Mouse (Mus musculus): ENCODE measurements around the gene Dock2.
"Not testable (repeated sequence)": the region's sequence is repeated elsewhere in the genome, so short reads cannot be mapped to it uniquely, and the experiment has no call there.

The Dock2 gene

DNA sequence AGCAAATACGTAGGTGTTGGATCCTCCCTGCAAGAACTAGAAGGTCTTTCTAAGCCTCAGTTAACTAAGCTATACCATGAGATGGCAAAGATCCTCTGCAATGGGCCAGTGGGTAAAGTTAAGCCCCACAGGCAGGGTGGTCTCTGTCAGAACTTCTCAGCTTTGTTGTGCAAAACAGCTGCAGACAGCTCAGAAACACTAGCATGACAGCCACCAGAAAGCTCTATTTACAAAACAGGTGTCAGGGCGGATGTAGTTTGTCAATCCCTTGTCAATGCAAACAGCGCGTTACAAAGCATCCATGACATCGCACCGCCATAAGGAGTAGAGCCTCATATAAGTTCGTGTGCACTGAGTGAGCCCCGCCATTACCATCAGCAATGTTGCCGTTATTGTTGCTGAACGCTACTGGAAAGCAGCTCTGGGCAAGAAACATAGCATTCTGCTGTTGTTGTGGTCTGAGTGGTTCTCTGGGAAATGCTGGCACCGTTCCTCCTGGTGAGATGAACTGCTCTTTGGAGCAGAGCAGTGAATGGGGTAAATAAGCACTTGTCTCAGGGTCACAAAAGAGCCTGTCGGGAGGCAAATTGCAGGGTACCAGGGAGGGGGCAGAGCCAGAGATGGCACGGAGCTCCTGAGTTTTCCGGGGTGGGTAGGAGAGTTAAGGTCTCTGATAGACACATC is 507.2 kb downstream of the Dock2 start:
- DNase-seq = no peak

DNA sequence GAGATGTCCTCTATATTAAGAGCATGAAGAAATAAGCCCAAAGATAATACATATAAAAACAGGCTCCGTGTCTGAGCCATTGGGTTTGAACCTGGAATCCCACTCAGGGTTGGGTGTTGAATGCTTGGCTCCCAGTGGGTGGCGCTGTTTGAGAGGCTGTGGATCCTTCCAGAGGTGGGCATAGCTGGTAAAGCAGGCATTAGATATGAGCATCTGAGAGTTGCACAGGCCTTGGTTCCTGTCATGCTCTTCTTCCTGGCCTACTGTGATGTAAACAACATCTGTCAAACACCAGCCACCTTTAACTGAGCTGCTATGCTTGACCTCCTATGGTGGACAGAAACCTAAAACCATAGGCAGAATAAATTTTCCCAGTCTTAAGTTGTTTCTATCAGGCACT is 507.8 kb downstream of the Dock2 start:
- DNase-seq = no peak

DNA sequence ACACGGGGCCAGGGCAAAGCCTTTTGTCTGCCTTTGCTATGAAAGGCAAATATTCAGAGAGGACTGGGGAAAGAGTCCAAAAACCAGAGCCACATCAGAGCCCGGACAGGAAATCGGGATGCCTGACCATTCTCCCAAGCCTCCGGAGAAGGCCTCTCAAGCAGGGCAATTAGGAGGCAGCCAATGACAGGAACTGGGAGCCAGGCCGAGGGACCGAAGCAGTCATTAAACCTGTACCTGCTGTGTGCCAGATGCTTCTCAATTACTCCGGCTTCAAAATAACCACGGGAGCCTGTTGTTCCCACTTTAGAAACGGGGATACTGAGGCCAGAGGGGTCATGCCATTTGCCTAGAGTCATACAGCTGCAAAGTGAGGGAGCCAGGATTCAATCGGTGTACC is 511.7 kb downstream of the Dock2 start:
- no peak for DNase-seq

DNA sequence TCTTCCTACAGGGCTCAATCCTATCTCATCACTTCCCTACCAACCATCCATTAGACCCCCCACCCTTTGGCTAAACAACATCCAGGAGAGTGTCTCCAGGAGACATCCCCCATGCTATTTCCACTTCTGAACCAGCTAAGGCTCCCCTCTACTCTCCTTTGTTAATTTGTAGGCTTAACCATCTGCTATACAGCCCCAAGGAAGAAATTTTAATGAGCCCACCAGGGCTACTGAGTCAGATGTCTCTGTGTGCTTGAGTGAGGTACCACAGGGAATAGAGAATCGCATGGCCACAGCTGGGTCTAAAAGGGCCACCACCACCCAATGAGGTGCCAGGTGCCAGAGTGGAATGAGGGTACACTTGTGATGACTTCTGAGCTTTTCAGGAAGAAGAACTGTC is 519.6 kb downstream of the Dock2 start:
- DNase-seq = no peak

DNA sequence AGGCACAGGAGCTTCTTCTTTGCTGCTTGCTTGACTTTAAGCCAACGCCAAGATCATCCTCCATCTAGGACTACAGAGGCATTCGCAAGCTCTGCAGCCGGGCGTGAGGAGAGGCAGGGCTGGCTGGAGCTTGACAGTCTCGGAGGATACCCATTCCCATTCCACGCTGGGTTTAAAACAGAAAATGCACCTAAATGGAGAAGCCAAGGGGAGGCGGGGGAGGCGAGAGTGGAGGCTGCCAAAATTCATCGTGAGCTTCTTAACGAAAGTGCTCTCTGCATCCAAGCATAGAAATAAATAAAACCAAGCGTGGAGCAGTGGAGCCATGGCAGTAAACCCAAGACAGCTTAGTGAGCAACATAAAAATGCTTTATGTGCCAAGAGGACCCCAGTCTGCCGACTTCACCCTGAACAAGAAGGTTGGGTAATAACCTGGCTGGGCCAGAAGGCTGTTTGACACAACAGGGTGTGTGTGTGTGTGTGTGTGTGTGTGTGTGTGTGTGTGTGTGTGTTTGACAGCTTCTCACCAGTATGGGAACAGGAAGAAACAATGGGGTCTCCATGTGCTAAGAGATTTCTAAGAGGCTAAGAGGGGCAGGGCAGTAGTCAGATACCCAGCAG is 524.7 kb downstream of the Dock2 start:
- no peak for DNase-seq

DNA sequence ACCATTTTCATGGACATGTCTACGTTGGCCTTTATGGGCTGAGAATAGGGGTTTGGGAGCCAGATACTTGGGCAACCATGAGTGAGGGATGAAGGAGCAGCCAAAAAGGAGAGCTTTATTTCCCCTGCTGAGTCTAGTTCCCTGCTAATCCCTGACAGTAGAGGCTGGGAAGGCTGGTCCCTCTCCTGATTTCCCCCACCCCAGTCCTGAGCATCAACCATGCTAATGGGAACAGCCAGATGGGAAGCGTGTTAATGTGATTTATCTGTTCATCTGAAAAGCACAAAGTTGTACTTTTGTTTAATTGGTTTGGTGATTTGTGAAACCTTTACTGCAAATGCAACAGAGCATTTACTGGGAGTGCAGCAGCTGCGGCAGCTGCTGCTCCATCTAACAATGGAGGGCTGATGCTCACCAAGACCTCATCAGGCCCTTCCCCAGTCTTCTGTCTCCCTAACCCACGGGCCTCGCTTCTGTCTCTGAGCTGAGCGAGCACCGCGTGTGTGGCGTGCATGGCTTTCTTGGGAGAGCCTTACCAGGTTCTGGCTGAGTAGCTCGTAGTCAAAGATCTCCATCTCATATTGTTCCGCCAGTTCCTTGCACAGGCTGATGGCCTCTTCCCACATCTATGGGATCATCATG is 526.0 kb downstream of the Dock2 start:
- DNase-seq = no peak

DNA sequence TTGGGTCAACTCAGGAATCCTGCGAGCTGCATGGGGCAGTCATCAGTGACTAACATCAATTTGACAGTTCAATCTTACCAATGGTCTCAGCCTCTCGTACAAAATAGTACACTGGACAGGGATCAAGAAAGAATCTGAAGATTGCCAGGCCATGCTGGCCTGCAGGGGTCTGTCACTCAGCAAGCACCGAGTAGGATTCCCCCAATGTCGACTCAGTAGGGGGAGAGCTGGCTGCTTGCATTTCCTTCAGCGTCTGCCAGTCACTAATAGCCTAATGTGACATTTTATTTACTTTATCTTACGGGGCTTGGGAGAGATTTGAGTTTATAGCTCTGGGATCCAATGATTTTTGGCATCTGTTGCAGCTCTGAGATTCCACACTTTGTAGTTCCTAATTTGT is 540.7 kb downstream of the Dock2 start:
- no peak for DNase-seq

DNA sequence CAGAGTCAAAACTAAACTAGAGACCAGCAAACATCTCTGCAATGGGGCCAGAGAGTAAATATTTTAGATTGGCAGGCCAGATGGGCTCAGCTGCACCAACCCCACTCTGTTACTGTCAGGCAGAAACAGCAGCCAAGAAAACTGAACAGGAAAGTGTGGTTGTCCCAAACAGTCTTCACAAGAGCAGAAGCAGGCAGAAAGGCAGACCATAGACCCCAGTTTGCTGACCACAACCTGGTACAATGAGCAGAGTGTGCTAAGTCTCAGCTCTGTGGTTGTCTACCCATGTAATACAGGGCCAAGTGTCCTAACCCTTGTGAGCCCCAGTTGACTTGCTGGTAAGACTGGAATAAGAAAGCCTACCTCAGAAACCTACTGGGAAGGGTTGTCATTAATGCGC is 543.4 kb downstream of the Dock2 start:
- DNase-seq = no peak

DNA sequence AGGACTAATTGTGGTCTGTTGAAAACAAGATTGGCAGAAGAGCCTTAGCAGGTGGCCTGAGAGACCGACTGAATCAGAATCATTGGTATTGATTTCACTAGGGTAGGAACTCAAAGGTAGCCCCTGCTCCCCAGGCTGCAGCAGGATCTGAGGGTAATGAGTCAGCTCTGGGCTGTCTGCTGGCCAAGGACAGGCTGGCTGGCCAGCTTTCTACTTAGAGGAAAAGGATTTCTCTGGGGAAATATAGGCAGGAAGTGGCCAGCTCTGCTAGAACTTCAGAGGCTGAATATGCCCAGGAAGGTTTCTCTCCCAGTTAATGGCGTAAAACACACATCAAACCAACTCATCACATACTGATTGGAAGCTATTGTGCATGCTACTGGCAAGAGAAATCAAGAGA is 544.0 kb downstream of the Dock2 start:
- DNase-seq = no peak

DNA sequence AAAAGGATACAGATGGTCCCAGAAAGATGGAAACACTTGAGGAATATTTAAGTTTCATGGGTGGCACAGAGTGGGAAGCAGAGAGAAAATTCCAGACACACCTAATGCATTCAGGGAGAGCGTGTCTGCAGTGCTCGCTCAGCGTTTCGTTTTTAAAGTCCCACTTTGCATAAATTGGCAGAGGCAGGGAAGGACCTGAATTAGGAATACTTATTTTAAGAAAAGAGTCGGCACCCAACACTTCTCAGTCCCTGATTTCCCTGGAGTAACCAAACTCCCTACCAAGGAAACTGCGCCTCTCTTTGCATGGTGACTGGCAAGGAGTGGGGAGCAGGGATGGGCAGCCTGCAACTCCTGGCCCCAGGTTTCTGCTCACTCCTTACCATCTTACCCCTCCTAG is 546.8 kb downstream of the Dock2 start:
- no peak for DNase-seq

DNA sequence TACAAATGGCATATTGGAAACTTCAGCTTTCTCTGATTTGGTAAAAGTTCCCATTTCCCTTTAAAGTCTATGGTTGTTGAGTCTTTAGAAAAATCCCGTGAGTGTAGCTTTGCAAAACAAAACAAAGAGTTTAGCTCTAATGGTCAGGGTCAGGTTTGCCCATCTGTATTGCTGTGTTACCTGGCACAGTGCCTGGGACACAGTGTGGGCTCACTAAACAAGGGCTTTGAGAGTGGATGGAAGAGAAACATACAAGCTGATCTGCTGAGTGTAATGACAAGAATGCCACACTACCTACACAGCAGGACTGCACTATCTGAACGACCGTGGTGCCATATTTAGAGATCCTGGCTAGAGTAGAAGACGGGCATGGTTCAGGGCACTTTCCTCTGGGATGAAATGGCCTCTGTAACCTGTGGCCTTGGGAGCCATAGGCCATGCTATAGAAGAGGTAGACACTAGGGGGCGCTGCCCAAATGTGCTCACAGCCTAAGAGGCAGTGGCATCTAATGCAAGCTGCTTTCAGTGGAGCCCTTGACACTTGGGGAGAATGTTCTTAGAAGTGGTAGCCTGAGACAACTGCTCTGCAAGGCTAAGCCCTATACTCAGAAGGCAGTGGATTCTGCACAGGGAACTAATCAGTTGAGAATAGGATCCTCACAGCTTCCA is 547.5 kb downstream of the Dock2 start:
- DNase-seq = no peak

DNA sequence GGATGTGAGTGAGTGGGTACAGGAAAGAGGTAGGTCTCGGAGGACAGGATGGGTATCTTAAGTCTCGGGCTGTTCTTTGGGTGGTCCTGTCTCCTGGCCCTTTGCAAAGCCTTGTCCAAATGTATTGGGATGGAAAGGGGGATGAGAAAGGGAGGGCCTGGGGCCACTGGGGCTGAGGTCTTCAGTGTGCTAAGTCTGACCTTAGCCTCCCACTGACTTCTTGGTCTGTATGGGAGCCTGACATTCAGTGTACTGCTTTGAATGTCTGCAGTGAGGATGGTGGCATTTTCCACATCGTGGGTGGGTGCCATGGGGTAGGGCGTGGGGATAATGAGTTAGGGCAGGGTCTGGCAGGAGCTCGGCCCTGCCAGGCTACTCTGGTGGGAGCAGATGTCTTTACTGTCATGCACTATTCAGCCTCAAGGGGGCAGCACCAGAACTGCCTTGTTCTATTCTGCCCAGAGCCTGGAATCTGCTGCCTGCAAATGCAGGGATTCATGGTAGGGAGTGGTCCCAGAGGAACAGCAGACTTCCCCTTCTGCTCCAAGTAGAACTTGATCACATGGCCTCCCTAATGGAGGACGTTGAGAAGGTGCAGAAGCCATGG is 554.8 kb downstream of the Dock2 start:
- DNase-seq = peak; percentile 17

DNA sequence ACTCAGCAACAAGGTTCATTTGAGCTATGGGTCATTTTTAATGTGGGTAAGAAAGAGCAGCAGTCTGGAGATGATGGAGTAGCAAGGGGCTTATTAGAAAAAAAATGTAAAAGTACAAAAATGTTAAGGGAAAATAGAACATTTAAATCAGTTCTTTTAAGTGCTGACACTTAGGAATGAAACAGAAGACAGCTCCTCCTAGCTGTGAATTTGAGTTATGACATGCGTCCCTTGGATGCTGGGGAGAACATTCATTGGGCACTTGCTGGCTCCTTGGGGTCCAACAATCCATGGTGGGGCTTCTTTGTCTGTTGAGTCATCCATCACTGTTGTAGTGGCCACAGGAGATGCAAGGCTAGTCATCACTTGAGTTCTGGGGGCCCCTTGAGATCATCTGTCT is 556.5 kb downstream of the Dock2 start:
- no peak for DNase-seq

DNA sequence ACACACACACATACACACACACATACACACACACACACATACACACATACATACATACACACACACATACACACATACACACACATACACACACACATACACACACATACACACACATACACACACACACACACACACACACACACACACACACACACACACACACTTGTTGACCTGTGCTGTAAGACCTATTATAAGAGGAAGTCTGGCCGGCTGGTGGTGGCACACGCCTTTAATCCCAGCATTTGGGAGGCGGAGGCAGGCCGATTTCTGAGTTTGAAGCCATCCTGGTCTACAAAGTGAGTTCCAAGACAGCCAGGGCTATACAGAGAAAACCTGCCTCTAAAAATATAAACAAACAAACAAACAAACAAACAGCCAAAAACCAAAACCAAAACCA is 563.1 kb downstream of the Dock2 start:
- not testable (repeated sequence) for DNase-seq

DNA sequence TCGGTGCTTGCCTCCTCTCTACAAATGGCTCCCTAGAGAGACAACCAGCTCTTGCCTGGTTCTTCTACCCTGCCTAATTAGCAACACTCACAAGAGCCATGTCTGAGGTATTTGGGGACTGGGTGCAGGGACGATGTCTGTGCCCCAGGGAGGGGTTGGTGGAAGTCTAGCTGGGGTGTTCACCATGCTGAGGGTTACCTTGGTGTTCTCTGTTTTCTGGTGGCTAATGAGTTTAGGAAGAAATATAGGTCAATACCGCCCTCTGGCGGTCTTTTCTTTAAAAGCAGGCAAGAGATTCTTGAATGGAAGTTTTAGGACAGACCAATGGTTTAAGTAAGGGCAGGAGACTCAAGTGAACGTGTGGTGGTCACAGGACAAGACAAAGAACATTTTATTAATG is 570.8 kb downstream of the Dock2 start:
- DNase-seq = peak; percentile 40

DNA sequence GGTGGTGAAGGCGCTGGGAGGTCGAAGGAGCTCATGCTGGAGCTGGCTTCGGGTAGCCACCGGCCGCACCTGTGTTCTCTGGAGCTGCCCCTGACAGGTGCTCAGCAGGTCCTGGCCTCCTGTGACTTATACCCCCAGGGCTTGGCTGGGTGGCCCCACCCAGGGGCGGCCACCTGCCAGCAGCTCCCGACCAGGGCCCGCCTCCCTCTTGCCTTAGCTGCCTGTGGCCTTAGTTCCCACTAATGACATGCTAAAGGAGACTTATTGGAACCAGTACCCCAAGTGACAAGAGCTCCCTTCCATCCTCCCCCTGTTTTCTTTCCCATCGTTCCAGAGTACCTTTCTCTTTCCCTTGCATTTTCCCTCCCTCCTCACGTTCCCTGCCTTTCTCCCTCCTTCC is 575.7 kb downstream of the Dock2 start, which contains the start of gene Foxi1:
Foxi1 (minus strand) TSS at position 101 of the 400 bp plus-strand sequence.
- DNase-seq = no peak

DNA sequence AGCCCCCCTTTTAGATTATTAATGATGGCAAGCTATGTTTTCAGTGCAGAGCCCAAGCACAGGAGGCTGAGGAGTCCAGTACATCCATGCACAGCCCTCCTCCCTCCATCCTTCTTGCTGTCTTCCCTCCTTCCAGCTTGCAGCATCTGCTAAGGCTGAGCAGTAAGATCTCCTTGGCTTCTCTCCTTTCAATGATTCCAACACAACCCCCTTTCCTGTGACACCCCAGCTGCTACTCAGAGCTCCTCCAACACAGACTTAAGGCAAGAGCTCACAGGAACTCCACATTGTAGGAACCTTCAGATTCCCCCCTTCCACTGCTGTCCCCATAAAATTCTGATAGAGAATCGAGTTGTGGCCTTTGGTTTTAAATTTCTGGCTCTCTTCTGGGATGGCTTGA is 580.9 kb downstream of the Dock2 start:
- no peak for DNase-seq

DNA sequence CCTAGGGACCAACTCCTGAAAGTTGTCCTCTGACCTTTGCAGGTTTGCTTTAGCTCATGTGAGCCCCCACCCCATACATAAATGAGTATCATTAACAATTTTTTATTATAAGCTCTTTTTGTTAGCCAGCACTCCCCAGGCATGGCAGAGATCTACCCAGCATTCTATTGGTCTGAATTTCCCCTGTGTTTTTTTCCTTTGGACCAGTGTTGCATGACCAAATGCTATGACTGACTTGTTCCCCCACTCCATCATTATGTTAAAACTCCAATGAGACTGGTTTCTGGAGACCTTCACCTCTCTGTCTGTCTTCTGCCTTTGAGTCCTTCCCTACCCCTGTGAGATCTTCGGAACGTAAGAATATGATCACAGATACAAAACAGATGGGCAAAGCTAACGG is 588.5 kb downstream of the Dock2 start:
- no peak for DNase-seq

DNA sequence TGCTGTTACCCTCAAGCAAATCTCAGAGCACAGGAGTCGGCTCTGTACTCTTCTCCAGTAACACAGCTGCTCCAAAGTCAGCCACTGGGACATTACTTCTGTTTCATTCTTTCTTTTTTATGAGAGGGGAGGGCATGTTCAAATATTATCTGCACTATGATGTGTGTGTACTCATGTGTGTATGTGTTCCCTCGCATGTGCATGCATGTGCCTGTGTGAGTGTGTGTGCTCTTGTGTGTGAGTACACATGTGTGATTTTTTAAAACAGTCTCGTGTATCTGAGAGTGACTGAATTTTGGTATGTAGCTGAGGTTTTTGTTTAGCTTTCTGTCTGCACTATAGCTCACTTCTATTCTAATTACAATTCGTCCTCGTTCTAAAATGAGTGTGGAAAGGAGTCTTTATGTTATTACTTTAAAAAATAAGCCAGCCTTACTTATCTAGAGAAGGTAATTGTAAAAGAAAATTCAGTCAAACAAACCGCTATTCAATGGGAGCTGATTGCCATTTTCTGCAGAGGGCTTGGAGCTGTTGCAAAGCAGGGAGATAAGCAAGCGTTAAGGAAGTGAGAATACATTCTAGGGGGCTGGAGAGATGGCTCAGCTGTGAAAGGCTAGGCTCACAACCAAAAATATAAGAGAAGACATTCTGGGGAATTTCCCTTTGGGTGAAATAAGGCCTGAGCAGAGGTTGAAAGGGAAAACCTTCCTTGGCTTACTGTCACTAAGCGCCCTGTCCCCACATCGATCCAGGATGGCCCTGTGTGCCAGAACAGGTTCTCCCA is 589.3 kb downstream of the Dock2 start:
- no peak for DNase-seq

DNA sequence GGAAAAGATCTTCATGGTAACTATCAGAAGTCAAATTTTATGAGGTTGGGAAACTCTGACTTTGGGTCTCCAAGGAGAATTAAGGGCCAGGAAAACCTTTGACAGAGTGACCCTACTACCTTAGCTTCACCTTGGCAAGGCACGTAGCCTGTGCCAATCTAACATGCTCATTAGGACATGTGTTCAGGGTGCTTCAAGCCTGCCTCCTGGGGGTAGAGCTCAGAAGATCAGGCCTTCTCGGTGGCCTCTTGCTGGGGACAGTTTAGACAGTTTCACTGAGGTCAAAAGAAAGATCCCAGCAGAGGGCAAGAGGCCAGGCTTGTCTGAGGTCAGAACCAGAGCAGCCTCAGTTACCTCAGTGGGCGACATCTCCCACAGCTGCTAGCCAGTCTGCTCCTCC is 590.0 kb downstream of the Dock2 start:
- DNase-seq = no peak

DNA sequence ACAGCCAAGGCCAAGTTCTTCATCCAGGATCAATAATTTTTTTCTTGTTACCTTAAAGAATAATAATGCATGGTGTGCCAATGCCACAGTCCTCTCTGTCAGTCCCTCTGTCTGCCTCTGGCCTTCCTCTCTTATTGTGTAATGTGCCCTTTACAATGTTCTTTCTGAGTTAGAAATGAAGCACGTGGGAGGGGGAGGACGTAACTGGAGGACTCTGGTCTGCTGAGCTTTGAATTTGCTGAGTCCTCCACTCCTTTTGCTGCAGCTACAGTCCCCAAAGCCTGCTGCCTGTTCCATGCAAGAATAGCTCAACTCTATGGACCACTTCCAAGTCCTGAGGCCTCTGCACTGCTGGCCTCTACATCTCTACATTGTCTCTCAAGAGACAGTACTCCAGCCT is 599.4 kb downstream of the Dock2 start:
- DNase-seq = no peak

DNA sequence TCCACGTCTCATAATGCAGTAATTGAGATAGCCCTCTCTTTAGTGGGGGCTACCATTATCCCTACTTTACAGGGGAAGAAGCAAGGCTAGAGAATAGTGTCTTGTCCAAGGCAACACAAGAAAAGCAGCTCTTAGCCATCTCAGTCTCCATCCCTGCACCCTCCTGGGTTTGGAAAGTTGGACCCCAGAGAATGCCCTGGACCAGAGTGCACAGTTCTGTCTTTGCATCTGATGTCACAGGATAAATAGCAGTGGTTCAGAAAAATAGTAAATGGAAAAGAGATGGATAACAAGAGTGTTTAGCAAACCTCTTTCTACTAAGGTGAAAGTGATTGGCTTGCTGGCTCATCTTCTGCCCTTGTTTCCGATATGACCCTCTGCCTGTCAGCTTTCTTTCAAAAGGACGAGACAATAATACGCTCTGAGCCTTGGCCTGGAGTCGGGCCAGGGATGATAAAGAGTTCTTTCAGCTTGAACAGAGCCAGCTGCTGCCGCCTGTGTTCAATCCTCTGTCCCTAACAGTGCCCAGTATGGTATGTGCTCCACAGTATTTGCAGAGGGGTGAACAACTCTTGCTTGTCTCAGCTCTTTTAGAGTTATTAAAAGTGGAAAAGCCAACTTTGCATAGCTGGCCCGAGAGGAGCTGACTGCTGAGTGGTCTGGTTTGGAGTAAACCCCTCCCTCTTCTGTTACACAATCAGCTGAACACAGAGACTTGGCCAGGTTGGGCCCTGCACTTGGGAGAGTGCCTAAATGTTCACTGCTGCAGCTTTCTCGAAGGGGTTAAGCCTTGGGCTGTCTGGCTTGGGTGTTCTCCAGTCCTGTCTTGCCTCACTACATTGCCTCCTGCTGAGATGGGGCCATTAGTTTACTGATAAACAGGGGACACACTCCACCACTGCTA is 602.2 kb downstream of the Dock2 start:
- DNase-seq = no peak

Data from cerebellum, adult 11 months (tissue).